Mouse (Mus musculus) megakaryocyte-erythroid progenitor cell, adult 5-6 weeks (primary cell): ENCODE results near the gene Plod1. TPM values are rescaled to one million over a fixed set of nuclear protein-coding genes. Genes with fewer than 3 reads are reported as not detected.

Experiments used
- ATAC-seq: replicated peaks from 2 replicates; pipeline ENCODE4 v1.8.0; 2016; ENCODE audit warnings: mild to moderate bottlenecking, inconsistent platforms; ENCODE audit not compliant: severe bottlenecking, poor library complexity, low FRiP score, low TSS enrichment
- total RNA-seq, 2 experiments: library from RNA; stranded (forward) in 1 of 2; stranded (reverse) in 1 of 2; fragments of 200-1000, 215-1000 nt in 1 of 2; fragments of >200 nt in 1 of 2; fragmentation: Nextera tagmentation in 1 of 2; gene quantifications; 2 replicates each; pipeline ENCODE4 v1.2.3; 2014 to 2017

The Plod1 gene
- total RNA-seq, 2 experiments from 2014 or later: 1.3 to 1.8 TPM

GRCm38 (mm10) chr4:147866056-147866455, 70.5 kb downstream of the Plod1 start:
- ATAC-seq: no peak

GRCm38 (mm10) chr4:147865651-147866050, 70.9 kb downstream of the Plod1 start:
- ATAC-seq: no peak

GRCm38 (mm10) chr4:147862051-147862450, 74.5 kb downstream of the Plod1 start:
- ATAC-seq: no peak

Other genes with a start within 250 kb of the Plod1 start
- not detected in 2 replicates for gene Zfp534, start 234.2 kb downstream of the Plod1 start, total RNA-seq (2014; fragmentation: Nextera tagmentation)
- not detected in 2 replicates for gene Zfp534, start 234.2 kb downstream of the Plod1 start, total RNA-seq (2017)
- 40.3 and 44.9 TPM in 2 replicates for gene Zfp984, start 127.0 kb downstream of the Plod1 start, total RNA-seq (2014; fragmentation: Nextera tagmentation)
- gene Zfp984, start 127.0 kb downstream of the Plod1 start, total RNA-seq (2017): 47.6 and 71.4 TPM in 2 replicates
- gene Zfp933, start 88.4 kb downstream of the Plod1 start, total RNA-seq (2014; fragmentation: Nextera tagmentation): 4.2 and 9.7 TPM in 2 replicates
- 4.2 and 6.4 TPM in 2 replicates for gene Zfp933, start 88.4 kb downstream of the Plod1 start, total RNA-seq (2017)
- 48.9 and 75.8 TPM in 2 replicates for gene Miip, start 68.0 kb downstream of the Plod1 start, total RNA-seq (2014; fragmentation: Nextera tagmentation)
- 30.4 and 36.7 TPM in 2 replicates for gene Miip, start 68.0 kb downstream of the Plod1 start, total RNA-seq (2017)
- gene Fv1, start 67.8 kb downstream of the Plod1 start, total RNA-seq (2014; fragmentation: Nextera tagmentation): 6.2 and 12.6 TPM in 2 replicates
- gene Fv1, start 67.8 kb downstream of the Plod1 start, total RNA-seq (2017): 10.4 and 21.7 TPM in 2 replicates
- gene Mfn2, start 32.1 kb downstream of the Plod1 start, total RNA-seq (2014; fragmentation: Nextera tagmentation): 26.1 and 28.1 TPM in 2 replicates
- gene Mfn2, start 32.1 kb downstream of the Plod1 start, total RNA-seq (2017): 22.2 and 32.1 TPM in 2 replicates
- 22.5 and 23.7 TPM in 2 replicates for gene 2510039O18Rik, start 4.1 kb upstream of the Plod1 start, total RNA-seq (2014; fragmentation: Nextera tagmentation)
- gene 2510039O18Rik, start 4.1 kb upstream of the Plod1 start, total RNA-seq (2017): 21.4 and 27.4 TPM in 2 replicates
- not detected in 2 replicates for gene Nppb, start 49.0 kb upstream of the Plod1 start, total RNA-seq (2014; fragmentation: Nextera tagmentation)
- not detected in 2 replicates for gene Nppb, start 49.0 kb upstream of the Plod1 start, total RNA-seq (2017)
- not detected in 2 replicates for gene Nppa, start 64.0 kb upstream of the Plod1 start, total RNA-seq (2014; fragmentation: Nextera tagmentation)
- not detected in 2 replicates for gene Nppa, start 64.0 kb upstream of the Plod1 start, total RNA-seq (2017)
- 5.6 and 6.9 TPM in 2 replicates for gene Clcn6, start 102.1 kb upstream of the Plod1 start, total RNA-seq (2014; fragmentation: Nextera tagmentation)
- 2.9 and 4.4 TPM in 2 replicates for gene Clcn6, start 102.1 kb upstream of the Plod1 start, total RNA-seq (2017)
- 2.2 and 5.8 TPM in 2 replicates for gene Mthfr, start 102.3 kb upstream of the Plod1 start, total RNA-seq (2014; fragmentation: Nextera tagmentation)
- gene Mthfr, start 102.3 kb upstream of the Plod1 start, total RNA-seq (2017): 3.3 and 4.0 TPM in 2 replicates
- 15.4 and 26.3 TPM in 2 replicates for gene Agtrap, start 151.3 kb upstream of the Plod1 start, total RNA-seq (2014; fragmentation: Nextera tagmentation)
- 11.6 and 20.4 TPM in 2 replicates for gene Agtrap, start 151.3 kb upstream of the Plod1 start, total RNA-seq (2017)
- 25.1 and 28.9 TPM in 2 replicates for gene Mad2l2, start 193.6 kb upstream of the Plod1 start, total RNA-seq (2014; fragmentation: Nextera tagmentation)
- 5.8 and 10.9 TPM in 2 replicates for gene Mad2l2, start 193.6 kb upstream of the Plod1 start, total RNA-seq (2017)
- not detected in 2 replicates for gene Draxin, start 193.9 kb upstream of the Plod1 start, total RNA-seq (2014; fragmentation: Nextera tagmentation)
- not detected in 2 replicates for gene Draxin, start 193.9 kb upstream of the Plod1 start, total RNA-seq (2017)
- 19.7 and 25.6 TPM in 2 replicates for gene Fbxo6, start 215.4 kb upstream of the Plod1 start, total RNA-seq (2014; fragmentation: Nextera tagmentation)
- gene Fbxo6, start 215.4 kb upstream of the Plod1 start, total RNA-seq (2017): 10.5 and 12.7 TPM in 2 replicates
- 6.0 and 6.6 TPM in 2 replicates for gene Fbxo44, start 223.7 kb upstream of the Plod1 start, total RNA-seq (2014; fragmentation: Nextera tagmentation)
- gene Fbxo44, start 223.7 kb upstream of the Plod1 start, total RNA-seq (2017): 4.1 and 5.5 TPM in 2 replicates
- not detected in 2 replicates for gene Fbxo2, start 223.9 kb upstream of the Plod1 start, total RNA-seq (2014; fragmentation: Nextera tagmentation)
- gene Fbxo2, start 223.9 kb upstream of the Plod1 start, total RNA-seq (2017): not detected in 2 replicates